Mouse (Mus musculus) spleen, adult 2 months (tissue): ENCODE results near the gene Iqgap1.

Source experiments
- CTCF ChIP-seq: fragments of 200-500 bp; IDR thresholded peaks from 2 replicates; pipeline ENCODE4 v1.5.1; 2011; ENCODE audit warnings: mild to moderate bottlenecking, inconsistent platforms; ENCODE audit not compliant: insufficient read depth, insufficient read length, insufficient replicate concordance; ENCODE audit errors: extremely low read depth
- POLR2A ChIP-seq: fragments of 200-500 bp; IDR thresholded peaks from 2 replicates; pipeline ENCODE4 v1.6.1; 2011; ENCODE audit warnings: low read depth, low read length, inconsistent platforms

DNA sequence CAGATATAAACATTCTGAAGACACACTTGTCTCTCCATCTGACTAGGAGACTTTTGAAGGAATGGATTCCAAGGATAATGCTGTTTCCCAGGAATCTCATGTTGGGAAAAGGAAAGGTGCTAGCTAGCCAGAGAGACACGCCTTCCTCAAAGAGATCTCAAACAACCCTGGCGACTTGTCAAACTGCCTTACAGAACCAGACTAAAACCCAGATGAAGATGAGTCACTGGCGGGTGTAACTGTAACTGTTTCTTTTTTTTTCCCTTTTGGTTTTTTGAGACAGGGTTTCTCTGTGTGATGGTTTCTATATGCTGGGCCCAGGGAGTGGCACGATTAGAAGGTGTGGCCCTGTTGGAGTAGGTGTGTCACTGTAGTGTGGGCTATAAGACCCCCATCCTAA lies 15.2 kb upstream of the Iqgap1 start:
- no peak for TF ChIP-seq POLR2A
- TF ChIP-seq CTCF: no peak
